Mouse (Mus musculus) 3T3-L1 (cell line): ENCODE data around the gene D8Ertd738e.

Experiments used
- DNase-seq: peaks from one replicate; pipeline ENCODE4 v3.0.0-alpha.2; 2015; ENCODE audit warnings: low read depth, low spot score

D8Ertd738e gene

DNA sequence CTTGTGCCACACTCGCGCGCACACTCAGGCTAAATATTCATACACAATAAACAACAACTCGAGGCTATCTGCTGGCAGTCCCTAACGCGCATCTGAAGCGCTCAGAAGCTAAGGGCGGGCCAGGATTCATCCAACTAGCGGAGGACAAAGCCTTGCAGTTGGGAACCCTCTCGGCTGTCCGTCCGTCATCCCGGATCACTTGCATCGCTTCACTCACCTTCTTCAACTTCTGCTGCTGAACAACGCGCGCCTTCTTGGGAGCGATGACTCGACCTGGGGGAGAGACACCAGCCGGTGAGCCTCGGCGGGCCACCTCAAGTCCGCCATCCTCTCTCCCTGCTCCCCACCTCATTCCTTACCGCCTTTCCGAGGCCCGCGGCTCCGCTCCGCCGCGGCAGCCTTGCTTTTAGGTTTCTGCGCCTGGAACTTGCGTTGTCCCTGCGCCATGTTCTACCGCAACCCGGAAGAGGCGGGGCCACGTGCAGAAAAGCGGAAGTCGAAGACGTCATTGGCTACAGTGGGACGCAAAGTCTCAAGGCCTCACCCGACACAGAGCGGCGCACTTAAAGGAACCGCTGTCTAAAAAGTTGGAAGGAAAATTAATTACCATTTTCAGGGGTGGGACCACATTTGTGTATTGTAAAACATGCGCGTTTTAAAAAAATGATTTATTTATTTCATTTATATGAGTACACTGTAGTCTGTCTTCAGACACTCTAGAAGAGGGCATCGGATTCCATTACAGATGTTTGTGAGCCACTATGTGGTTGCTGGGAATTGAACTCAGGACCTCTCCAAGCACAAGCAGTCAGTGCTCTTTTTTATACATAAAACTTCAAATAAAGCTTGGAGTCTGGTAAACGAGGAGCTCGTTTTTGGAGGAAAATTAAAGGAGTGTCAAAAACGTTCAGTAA lies at the start of gene D8Ertd738e:
Gene D8Ertd738e (minus strand): TSS at position 463 of the 914 bp plus-strand sequence.
- peak; percentile 98 for DNase-seq

DNA sequence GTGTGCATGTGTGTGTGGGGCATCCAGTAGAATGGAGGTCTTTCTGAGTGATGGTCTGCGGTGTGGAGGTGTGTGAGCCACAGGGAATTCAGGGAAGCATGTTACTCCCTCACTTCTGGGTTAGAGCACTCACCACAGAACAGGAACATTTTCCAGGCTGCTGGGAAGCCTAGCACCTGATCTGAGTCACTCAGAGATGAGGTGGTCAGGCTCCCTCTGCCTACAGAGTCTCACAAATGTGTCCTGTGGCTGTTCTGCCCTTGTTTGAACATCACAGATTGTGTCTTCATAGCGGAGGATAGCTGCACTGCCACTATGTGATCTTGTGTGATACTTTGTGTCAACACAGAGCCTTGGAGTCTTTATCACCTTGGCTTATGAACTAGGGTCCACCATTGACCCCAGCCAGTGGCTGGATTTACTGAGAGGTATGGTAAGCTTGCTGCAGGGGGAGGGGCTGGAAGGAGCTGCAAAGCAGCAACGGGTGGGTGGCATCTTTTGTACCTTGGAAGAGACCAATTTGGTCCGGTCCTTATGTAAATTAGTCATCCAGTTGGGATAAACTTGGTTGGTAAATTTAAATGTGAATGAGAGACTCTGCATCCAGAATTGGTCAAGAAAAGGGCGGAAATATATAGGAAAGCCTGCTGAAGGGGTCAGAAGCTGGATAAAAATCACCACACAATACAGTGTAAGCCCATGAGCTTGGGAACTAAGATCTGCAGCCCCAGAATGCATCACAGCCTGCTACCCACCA lies 47.7 kb upstream of the D8Ertd738e start:
- DNase-seq, result no peak

DNA sequence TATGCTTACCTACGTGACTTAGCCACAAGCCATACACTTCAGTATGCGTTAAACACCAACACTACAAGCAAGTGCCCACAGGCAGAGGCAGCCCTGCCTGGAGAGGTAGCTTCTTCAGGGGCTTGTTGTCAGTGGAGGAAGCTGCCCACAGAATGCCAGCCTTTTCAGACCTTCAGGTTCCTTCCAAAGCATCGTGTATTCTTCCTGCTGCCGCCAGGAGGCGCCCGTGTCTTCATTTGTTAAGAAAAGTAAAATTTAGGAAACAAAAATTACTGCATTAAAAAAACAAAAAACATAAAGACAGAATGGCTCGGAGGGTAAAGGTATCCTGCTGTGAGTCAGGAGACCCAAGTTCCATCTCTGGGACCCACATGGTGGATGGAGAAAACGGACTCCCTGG lies 42.2 kb upstream of the D8Ertd738e start:
- peak; percentile 87 for DNase-seq

DNA sequence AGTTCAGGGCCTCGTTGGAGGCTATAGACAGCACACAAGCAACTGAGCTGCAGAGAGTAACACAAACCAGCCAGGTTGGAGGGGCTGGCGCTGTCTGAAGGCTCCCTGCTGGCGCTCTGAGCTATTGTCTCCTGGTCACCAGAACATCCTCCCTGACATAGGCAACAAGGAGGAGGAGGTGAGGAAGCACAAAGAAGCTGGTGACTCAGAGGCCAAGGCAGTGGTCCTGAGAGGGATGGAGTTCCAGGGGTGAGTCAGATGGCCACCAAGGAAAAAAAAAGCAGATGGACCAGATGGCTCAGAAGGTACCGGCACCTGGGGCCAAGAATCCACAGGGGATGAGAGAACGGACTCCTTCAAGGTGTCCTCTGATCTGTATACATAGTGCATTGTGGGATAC lies 41.6 kb upstream of the D8Ertd738e start:
- peak; percentile 71 for DNase-seq

DNA sequence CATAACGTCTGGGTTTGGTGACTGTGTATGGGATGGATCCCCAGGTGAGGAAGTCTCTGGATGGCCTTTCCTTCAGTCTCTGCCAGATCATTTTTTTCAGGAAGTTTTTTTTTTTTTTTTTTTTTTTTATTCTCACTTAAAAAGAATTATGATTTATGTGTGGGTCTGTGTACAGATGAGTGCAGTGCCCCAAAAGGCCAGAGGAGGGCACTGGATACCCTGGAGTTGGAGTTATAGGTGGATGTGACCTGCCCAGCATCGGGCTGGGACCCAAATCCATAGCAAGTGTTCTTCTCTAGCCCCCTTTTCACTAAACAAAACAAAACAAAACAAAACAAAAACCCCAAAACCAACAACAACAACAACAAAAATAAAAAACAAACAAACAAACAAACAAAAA lies 39.4 kb upstream of the D8Ertd738e start:
- DNase-seq, result peak; percentile 76

DNA sequence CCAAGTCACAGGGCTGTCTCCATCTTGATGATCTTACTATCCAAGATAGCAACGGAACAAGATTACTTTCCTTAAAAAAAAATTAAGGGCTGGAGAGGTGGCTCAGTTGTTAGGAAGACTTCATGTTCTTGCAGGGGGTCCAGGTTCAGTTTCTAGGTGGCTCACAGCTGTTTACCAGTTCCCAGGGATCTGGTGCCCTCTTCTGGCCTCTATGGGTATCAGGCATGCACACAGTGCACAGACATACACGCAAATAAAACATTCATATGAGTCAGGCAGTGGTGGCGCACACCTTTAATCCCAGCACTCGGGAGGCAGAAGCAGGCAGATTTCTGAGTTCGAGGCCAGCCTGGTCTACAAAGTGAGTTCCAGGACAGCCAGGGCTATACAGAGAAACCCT lies 36.1 kb upstream of the D8Ertd738e start:
- DNase-seq, result peak; percentile 65

DNA sequence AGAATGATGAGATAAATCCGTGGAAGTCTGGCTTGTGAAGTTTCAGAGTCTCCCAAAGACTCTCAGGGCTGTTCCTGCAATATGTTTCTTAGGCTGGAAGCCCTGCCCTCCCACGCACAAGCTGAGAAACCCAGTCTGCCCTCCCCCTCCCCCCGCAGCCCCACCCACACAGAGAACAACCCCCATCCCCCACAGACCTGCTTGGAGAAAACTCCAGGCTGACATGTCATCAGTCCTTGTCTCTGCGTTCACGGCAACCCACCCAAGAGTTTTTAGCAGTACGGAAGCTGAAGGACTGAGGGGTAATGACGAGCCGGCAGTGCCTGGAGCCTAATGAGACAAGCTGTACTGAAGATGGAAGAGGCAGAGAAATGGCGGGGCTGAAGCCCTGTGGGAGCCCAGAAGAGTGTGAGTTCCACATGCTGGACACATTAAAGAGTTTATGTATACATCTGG lies 35.1 kb upstream of the D8Ertd738e start:
- no peak for DNase-seq

DNA sequence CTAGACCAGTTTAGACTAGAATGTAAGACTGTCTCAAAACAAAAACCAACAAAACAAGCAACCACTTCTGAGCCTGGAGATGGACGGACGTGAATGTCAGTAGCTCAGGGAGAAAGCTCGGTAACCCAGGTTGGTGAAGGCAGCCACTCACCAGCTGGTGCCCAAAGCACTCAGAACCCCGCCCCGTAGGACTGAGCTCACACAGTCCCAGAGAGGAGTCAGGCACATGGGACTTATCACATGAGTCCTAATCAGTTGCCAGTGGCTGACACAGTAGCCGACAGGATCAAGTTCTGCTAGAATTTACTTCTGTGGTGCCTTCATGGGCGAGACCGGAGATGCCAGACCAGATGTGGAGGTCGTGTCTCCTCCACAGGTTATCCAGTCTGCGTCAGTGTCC lies 31.3 kb upstream of the D8Ertd738e start:
- DNase-seq, result no peak

DNA sequence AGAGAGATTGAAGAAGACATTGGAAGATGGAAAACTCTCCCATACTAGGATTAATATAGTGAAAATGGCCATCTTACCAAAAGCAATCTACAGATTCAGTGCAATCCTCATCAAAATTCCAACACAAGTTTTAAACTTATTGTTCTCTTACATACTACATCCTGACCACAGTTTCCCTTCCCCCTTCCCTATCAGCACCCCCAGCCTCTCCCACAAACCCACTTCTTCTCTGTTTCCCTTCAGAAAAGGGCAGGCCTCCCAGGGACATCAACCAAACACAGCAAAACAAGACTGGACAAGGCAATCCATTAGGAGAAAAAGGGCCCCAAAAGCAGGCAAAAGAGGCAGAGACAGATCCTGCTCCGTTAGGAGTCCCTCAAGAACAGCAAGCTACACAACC lies 26.9 kb upstream of the D8Ertd738e start:
- no peak for DNase-seq

DNA sequence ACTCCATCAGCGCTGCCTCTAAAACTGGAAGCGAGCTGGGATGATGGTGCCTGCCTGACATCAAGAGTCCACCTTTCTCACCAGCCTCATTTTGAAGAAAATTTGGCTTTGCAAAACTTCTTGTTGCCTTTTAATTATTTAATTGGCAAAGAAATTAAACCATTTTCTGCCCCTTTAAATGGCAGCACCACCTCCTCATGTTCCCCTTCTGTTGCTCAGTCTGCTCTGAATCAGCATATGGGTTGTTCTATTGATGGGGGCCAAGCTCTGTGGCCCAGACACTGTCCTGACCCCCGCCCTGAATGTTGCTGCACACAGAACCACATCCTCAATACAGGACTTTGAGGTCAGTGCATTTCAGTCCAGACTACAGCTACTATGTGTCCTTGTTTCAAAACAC lies 24.4 kb upstream of the D8Ertd738e start:
- no peak for DNase-seq

DNA sequence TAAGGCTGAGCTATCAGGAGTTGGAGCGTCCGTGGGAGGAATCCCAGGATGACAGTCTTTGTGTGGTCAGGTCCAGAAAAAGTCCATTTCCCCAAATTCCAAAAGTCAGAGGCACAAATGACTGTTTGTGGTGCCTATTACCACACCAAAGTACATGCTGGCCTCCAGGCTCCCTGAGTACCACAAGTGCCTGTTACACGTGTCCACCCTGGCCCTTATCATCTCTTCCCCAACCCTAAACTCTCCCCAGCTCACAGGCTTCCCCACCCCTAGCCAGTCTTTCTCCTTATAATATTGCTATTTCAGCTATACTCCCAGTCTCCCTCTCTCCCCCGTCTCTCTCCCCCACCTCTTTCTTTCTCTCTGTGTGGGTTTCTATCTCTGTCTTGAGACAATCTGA lies 22.8 kb upstream of the D8Ertd738e start:
- DNase-seq, result no peak

DNA sequence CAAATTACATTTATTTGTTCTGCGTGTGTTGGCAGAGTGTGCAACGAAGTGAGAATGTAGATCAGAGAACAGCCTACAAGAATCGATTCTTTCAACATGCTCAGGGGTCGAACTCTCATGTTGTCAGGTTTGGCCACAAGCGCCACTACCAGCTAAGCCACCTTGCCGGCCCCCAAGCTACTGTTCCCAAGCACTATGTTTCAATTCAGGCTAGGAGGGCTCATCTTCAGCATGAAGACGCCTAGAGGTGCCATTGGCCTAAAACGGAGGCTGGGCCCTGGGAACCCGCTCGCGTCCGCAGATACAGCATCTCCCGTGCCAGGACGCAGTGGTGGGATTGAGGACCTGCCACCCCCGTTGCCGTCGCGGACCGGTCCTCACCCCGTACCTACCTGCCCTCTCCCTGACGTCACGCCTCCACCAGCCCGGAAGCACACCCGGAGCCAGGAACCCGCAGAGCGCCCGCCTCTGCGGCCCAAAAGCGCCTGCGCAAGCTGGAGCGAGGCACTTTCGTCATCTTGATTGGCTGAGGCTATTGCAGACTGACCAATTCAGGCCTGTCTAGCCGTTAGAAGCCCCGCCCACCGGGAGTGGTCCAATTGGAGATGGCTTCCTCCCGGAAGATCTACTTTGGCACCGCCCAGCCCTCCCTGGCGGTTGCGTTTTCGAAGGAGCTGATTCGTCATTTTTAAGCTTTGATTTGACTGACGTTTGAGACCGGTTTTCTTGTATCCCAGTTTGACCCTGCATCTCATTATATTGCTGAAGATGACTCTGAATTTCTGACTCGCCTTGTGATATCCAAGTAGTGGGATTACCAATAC lies 20.6 kb upstream of the D8Ertd738e start, which contains the start of gene Ccdc130:
Gene Ccdc130 (minus strand): TSS at position 431 of the 824 bp plus-strand sequence.
- peak; percentile 100 for DNase-seq

DNA sequence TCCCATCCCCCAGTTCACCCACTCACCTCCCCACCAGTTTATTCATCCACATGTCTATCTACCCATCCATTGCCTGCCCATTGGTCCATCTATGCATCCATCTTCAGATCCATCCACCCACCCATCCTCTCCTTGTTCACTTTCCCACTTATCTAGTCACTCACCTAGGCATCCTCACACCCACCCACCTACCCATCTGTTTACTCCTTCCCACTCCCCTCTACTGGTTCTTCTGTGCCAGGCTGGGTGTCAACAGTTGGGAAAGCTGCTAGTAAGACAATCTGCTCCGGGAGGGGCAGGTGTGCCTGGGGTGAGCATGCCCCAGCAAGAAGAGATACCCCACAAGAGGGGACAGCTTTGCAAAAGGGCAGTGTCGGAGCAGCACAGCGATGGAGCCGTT lies 11.6 kb upstream of the D8Ertd738e start:
- DNase-seq, result no peak

DNA sequence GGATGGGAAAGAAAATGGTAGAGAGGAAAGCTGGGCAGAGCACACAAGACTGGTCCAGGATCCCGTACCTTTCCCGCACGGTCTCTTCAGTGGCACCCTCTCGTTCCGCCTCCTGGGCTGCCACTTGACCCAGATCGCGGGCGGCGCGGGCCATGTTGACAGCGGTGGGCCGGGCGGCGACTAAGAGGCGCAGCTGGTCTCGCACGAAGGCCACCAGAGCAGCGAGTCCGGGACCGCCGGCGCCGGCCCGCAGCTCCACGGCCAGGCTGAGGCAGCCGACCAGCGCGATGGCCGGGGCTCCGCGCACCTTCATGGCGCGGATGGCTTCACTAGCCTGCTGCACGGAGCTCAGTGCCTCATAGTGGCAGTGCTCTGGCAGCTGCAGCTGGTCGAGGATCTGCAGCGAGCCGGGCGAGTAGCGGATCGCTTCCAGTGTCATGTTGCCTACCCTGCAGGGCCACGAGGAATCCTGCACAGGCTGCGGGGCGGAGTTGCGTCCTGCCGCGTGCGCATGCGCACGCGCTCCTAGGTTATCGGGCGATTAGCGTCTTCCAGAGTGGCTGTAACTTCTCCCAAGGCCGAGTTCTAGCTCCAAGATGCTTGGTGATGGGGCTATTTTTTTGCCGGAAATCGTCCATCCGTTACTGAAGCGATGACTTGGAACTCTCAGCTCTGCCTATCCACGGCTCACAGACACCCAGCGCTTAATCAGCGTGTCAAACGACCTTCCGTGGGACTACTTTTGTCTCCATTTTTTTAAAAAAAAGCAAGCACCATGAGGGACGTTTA lies 7.5 kb upstream of the D8Ertd738e start, which contains the start of gene Mri1:
Gene Mri1 (minus strand): TSS at position 505 of the 789 bp plus-strand sequence.
- peak; percentile 96 for DNase-seq

DNA sequence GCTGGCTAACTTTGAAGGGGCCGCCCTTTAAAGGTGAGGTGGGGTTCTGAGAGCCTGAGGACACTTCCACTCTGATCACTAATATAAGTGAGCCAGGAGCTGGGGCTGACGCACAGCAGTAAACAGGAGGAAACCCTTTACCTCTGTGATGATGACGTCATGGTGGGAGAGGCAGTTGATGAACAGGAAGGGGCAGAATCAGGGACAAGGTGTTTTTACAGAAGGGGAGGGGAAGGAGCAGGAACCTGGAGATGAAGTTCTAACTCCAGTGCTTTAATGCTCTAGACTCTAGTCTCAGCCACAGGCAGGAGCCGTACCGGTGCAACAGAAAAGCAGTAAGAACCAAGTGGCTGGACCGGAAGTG lies 6.9 kb upstream of the D8Ertd738e start:
- DNase-seq, result peak; percentile 83

DNA sequence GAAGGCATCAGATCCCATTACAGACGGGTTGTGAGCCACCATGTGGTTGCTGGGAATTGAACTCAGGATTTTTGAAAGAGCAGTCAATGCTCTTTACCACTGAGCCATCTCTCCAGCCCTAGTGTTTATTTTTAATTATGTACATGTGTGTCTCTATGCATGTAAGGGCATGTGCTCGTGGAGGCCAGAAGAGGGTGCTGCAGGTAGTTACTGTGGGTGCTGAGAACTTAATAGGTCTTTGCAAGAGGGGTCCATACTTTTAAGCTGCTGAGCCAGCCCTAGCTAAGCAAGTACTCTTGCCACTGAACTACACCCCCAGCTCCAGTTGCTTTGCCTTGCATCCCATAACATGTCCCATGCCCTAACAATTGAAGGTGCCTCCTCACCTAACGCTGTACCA lies 6.3 kb upstream of the D8Ertd738e start:
- peak; percentile 40 for DNase-seq

DNA sequence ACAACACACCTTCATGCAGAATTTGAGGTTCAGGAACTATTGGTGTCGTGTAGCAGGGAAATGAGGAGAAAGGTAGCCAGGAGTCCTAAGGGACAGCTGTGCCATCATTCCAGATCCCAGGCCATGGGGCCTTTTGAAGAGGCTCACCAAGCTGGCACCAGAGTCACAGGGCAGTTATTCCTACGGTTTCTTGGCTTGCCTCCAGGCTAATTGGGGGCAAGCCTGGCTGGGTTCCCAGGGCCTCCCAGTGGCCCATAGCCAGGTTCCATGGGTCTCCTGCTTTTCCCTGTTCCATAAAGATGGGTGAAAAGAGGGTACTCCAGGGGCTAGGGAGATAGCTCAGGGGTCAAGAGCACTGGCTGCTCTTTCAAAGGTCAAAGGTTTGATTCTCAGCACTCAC lies 7.7 kb downstream of the D8Ertd738e start:
- no peak for DNase-seq

DNA sequence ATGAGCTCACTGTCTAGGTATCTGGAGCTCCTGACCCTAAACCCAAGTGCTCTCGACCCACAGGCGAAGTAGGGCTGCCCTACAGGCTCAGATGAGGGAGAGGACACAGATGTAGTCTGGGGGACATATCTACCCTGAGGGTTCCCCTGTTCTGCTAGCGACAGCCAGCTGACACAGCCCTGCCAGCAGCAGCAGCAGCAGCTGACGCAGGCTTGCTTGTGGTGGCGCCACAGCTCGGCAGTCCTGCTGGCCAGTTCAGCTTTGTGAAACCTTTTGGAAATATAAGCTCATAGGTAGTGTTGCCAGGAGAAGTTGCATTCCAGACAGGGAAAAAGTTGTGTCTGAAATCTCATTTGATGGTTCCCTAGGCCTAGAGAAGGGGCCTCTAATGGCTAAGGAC lies 8.4 kb downstream of the D8Ertd738e start:
- DNase-seq, result no peak

DNA sequence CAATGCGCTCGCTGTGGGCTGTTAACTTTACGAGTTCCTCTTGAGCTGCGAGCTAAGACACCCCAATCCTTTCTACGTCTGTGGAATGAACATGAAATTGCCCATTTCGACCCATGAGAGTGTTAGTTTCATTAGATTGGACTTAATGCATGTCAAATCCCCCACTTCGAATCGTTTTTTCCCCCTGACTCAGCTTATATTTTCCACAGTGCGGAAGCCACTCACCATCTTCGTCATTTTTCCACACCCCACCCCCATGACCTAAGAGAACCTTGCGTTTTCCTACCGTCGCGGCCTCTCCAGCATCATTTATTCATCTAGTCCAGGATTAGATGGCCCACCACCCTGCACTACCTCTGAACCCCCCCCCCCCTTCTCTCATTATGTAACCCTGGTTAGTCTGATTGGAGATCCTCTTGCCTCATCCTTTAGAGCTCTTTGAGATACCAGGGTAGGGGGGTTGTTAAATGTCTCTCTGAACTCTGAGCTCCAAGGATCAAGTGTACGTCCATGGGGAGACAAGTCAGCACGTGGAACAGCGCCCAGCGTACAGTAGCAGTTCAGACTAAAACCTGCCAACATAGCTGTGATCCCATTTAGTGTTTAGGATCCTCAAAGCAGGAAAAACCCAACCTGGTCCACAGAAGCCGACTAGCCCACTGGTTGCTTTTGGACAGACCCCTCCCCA lies 11.8 kb downstream of the D8Ertd738e start:
- DNase-seq, result peak; percentile 39

DNA sequence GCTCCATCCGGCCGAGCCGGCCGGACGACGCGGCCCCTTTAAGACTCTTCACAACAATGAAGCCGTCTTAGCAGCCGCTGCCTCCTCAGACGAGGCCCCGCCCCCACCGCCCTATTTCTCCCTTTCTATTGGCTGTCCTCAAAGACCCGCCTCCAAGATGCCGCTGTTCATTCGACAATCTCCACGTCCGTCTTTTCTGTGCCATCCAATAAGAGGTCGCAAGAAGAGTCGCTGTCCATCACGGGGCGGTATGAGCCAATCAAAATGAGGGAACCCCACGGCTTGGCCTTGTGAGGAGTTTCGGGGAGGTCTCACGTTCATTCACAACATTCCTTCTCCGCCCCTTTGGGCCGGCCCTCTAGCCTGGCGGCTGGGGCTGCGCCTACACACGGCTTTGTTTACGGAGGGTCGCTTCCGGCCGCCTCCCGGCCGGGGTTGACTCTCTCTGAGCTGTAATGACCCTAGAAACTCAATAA lies 12.5 kb downstream of the D8Ertd738e start, which contains the start of gene Zswim4:
Gene Zswim4 (minus strand): TSS at position 58 of the 476 bp plus-strand sequence.
- DNase-seq, result peak; percentile 100
